Mouse (Mus musculus) mammary gland, adult 2 months (tissue): ENCODE measurements around the gene Tcp10b. TPM values are rescaled to one million over a fixed set of nuclear protein-coding genes. Genes with fewer than 3 reads are reported as not detected.

ENCODE experiments used
- polyA plus RNA-seq: library from polyadenylated mRNA; depleted of rRNA; stranded (reverse); fragments of >200 nt; gene quantifications from 2 replicates; pipeline ENCODE4 v1.2.3, GENCODE M21; 2012; ENCODE audit warnings: low replicate concordance; rRNA removed

The Tcp10b gene
- 0.08 and 0.10 TPM in 2 replicates for polyA plus RNA-seq

DNA sequence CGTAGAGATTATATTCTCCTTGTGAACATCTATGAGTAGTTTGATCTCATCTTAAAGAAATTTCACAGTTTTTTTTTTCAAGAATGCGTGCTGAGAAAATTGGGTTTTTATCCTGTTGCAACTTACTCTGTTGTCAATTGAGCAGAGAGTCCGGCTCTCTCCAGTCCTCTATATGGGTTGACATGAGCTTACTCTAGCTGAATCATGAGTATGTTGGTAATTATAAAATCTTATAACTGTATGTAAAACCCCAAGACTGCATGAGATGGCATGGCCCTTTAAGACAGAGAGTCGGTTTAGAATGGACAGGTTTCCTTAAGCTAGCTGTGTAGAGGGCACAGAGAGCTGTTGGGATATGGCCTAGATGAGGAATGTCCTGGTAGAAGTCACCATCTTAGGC, at the start of gene Tcp10b:
TSS of gene Tcp10b (plus strand) at position 301 of the 400 bp plus-strand sequence.

DNA sequence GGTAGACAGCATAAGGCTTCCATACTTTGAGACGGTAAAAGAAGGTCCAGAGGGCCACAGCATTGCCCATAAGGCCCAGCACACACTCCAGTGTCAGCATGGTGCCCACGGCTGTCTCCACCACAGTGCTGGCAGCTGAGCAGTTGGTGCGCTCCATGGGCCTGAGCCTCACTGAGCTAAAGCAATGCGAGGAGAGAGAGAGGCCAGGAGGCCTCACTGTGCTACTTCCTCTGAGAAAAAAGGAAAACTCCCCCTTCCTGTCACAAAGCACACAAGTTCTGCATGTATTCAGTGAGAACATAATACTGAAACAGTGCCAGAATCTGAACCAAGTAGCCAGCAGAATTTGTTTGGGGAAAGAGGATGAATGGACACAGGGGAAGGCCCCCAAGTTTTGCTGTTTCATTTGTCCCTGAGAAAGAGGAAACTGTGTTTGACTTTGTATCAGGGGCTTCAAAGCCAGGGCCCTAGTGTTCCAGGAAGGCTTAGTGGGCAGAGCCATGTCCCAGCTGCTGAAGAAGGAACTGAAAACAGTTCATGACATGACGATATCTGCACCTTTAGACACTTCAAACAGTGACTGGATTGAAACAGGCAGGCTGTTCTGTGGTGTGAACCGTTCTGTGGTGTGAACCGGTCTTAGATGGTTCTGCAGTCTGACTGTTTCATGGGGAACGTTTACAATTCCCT, 8.6 kb upstream of the Tcp10b start, which contains the start of gene Gpr31b:
TSS of gene Gpr31b (minus strand) at position 173 of the 690 bp plus-strand sequence.

GRCm38 (mm10) chr17:13131710-13132109, 70.8 kb downstream of the Tcp10b start, which contains the start of gene Unc93a:
TSS of gene Unc93a (minus strand) at chr17:13131810.

Other genes with a start within 250 kb of the Tcp10b start
- 0.17 and 0.47 TPM in 2 replicates for gene Mas1, start 193.0 kb upstream of the Tcp10b start, polyA plus RNA-seq
- gene Mrgprh, start 185.1 kb upstream of the Tcp10b start, polyA plus RNA-seq, result 0.39 and 2.3 TPM in 2 replicates
- gene Pnldc1, start 150.9 kb upstream of the Tcp10b start, polyA plus RNA-seq, result 5.4 and 9.0 TPM in 2 replicates
- 33.7 and 62.6 TPM in 2 replicates for gene Tcp1, start 145.4 kb upstream of the Tcp10b start, polyA plus RNA-seq
- gene Mrpl18, start 144.8 kb upstream of the Tcp10b start, polyA plus RNA-seq, result 21.4 and 30.4 TPM in 2 replicates
- gene Acat3, start 120.5 kb upstream of the Tcp10b start, polyA plus RNA-seq, result 0.80 and 1.0 TPM in 2 replicates
- gene Acat2, start 100.4 kb upstream of the Tcp10b start, polyA plus RNA-seq, result 34.6 and 51.4 TPM in 2 replicates
- gene Wtap, start 66.9 kb upstream of the Tcp10b start, polyA plus RNA-seq, result 11.8 and 17.5 TPM in 2 replicates
- 428 and 898 TPM in 2 replicates for gene Sod2, start 54.3 kb upstream of the Tcp10b start, polyA plus RNA-seq
- gene Gpr31b, start 8.8 kb upstream of the Tcp10b start, polyA plus RNA-seq, result 0.17 and 0.27 TPM in 2 replicates
- 0.10 TPM in 1 of 2 replicates, not detected in the other for gene Unc93a, start 70.7 kb downstream of the Tcp10b start, polyA plus RNA-seq
- not detected in 2 replicates for gene Smok2a, start 160.1 kb downstream of the Tcp10b start, polyA plus RNA-seq
- not detected in 2 replicates for gene Smok2b, start 169.2 kb downstream of the Tcp10b start, polyA plus RNA-seq